Mouse (Mus musculus): ENCODE measurements at regions not wholly inside any gene's neighbourhood (a gene's known extent, or its start where the extent isn't known, plus 50 kb on each side); places are given as distances from the start of the nearest gene placed in this dataset.

GRCm38 (mm10) chr1:190532879-190533676 lies 362.6 kb upstream of the Prox1 start:
- no peaks in the 10 kb centered on the region for H3K27me3 ChIP-seq (ENCODE audit: control insufficient read depth, insufficient read depth, low read length, poor library complexity, severe bottlenecking)
- TF ChIP-seq EP300 (IDR thresholded peaks at IDR 0.05; ENCODE audit: insufficient read depth, low read depth, low read length) (no peak), CTCF (IDR thresholded peaks at IDR 0.05; ENCODE audit: low read depth, low read length) (no peak), POLR2A (IDR thresholded peaks at IDR 0.05; ENCODE audit: insufficient read depth, low read length) (no peak)
- no peaks in the 10 kb centered on the region for H3K9me3 ChIP-seq (replicated peaks; ENCODE audit: control insufficient read depth, insufficient read depth, low read length, poor library complexity, severe bottlenecking)
- H3K9ac ChIP-seq (ENCODE audit: low read depth, poor library complexity, severe bottlenecking) = no peak overlapping the region
- H3K36me3 ChIP-seq (ENCODE audit: control insufficient read depth, insufficient read depth, low read length, poor library complexity, severe bottlenecking) = no peaks in the 10 kb centered on the region
- H3K4me3 ChIP-seq (ENCODE audit: low read depth, low read length) = no peak overlapping the region
- H3K4me1 ChIP-seq (ENCODE audit: control insufficient read depth, insufficient read depth, low read length) = peaks cover 2% of the 10 kb centered on the region
- H3K27ac ChIP-seq (ENCODE audit: insufficient read depth, low read length) = no peak overlapping the region

GRCm38 (mm10) chr1:190531224-190531623 lies 360.7 kb upstream of the Prox1 start:
- Histone ChIP-seq H3K9ac (ENCODE audit: low read depth, poor library complexity, severe bottlenecking) (no peak overlapping the region), H3K4me1 (ENCODE audit: control insufficient read depth, insufficient read depth, low read length) (peaks cover 2% of the 10 kb centered on the region), H3K27ac (ENCODE audit: insufficient read depth, low read length) (no peak overlapping the region), H3K4me3 (ENCODE audit: low read depth, low read length) (no peak overlapping the region), H3K27me3 (ENCODE audit: control insufficient read depth, insufficient read depth, low read length, poor library complexity, severe bottlenecking) (no peaks in the 10 kb centered on the region), H3K36me3 (ENCODE audit: control insufficient read depth, insufficient read depth, low read length, poor library complexity, severe bottlenecking) (no peaks in the 10 kb centered on the region), H3K9me3 (replicated peaks; ENCODE audit: control insufficient read depth, insufficient read depth, low read length, poor library complexity, severe bottlenecking) (no peaks in the 10 kb centered on the region)
- TF ChIP-seq CTCF (IDR thresholded peaks at IDR 0.05; ENCODE audit: low read depth, low read length) = no peak
- no peak for TF ChIP-seq POLR2A (IDR thresholded peaks at IDR 0.05; ENCODE audit: insufficient read depth, low read length)
- no peak for TF ChIP-seq EP300 (IDR thresholded peaks at IDR 0.05; ENCODE audit: insufficient read depth, low read depth, low read length)

GRCm38 (mm10) chr1:190530079-190530478 lies 359.6 kb upstream of the Prox1 start:
- Histone ChIP-seq H3K4me1 (ENCODE audit: control insufficient read depth, insufficient read depth, low read length) (peaks cover 2% of the 10 kb centered on the region), H3K27ac (ENCODE audit: insufficient read depth, low read length) (no peak overlapping the region), H3K4me3 (ENCODE audit: low read depth, low read length) (no peak overlapping the region), H3K9me3 (replicated peaks; ENCODE audit: control insufficient read depth, insufficient read depth, low read length, poor library complexity, severe bottlenecking) (no peaks in the 10 kb centered on the region), H3K36me3 (ENCODE audit: control insufficient read depth, insufficient read depth, low read length, poor library complexity, severe bottlenecking) (no peaks in the 10 kb centered on the region), H3K9ac (ENCODE audit: low read depth, poor library complexity, severe bottlenecking) (no peak overlapping the region), H3K27me3 (ENCODE audit: control insufficient read depth, insufficient read depth, low read length, poor library complexity, severe bottlenecking) (no peaks in the 10 kb centered on the region)
- TF ChIP-seq CTCF (IDR thresholded peaks at IDR 0.05; ENCODE audit: low read depth, low read length) = no peak
- TF ChIP-seq POLR2A (IDR thresholded peaks at IDR 0.05; ENCODE audit: insufficient read depth, low read length) = no peak
- no peak for TF ChIP-seq EP300 (IDR thresholded peaks at IDR 0.05; ENCODE audit: insufficient read depth, low read depth, low read length)

- Histone ChIP-seq H3K9me3 (replicated peaks; ENCODE audit: control insufficient read depth, insufficient read depth, low read length, poor library complexity, severe bottlenecking) (no peaks in the 10 kb centered on the region), H3K27me3 (ENCODE audit: control insufficient read depth, insufficient read depth, low read length, poor library complexity, severe bottlenecking) (no peaks in the 10 kb centered on the region), H3K4me3 (ENCODE audit: low read depth, low read length) (no peak overlapping the region), H3K36me3 (ENCODE audit: control insufficient read depth, insufficient read depth, low read length, poor library complexity, severe bottlenecking) (no peaks in the 10 kb centered on the region), H3K27ac (ENCODE audit: insufficient read depth, low read length) (no peak overlapping the region), H3K4me1 (ENCODE audit: control insufficient read depth, insufficient read depth, low read length) (no peaks in the 10 kb centered on the region), H3K9ac (ENCODE audit: low read depth, poor library complexity, severe bottlenecking) (no peak overlapping the region)
- TF ChIP-seq CTCF (IDR thresholded peaks at IDR 0.05; ENCODE audit: low read depth, low read length) = no peak
- TF ChIP-seq POLR2A (IDR thresholded peaks at IDR 0.05; ENCODE audit: insufficient read depth, low read length) = no peak
- no peak for TF ChIP-seq EP300 (IDR thresholded peaks at IDR 0.05; ENCODE audit: insufficient read depth, low read depth, low read length)
These were observed 357.1 kb upstream of the Prox1 start for GRCm38 (mm10) chr1:190527545-190528137.

GRCm38 (mm10) chr1:190526634-190527033 lies 356.1 kb upstream of the Prox1 start:
- H3K27me3 ChIP-seq (ENCODE audit: control insufficient read depth, insufficient read depth, low read length, poor library complexity, severe bottlenecking) = no peaks in the 10 kb centered on the region
- no peak overlapping the region for H3K27ac ChIP-seq (ENCODE audit: insufficient read depth, low read length)
- TF ChIP-seq CTCF (IDR thresholded peaks at IDR 0.05; ENCODE audit: low read depth, low read length) (no peak), POLR2A (IDR thresholded peaks at IDR 0.05; ENCODE audit: insufficient read depth, low read length) (no peak), EP300 (IDR thresholded peaks at IDR 0.05; ENCODE audit: insufficient read depth, low read depth, low read length) (no peak)

GRCm38 (mm10) chr1:190526046-190526445 lies 355.5 kb upstream of the Prox1 start:
- H3K27me3 ChIP-seq (ENCODE audit: control insufficient read depth, insufficient read depth, low read length, poor library complexity, severe bottlenecking) = no peaks in the 10 kb centered on the region
- H3K4me3 ChIP-seq (ENCODE audit: low read depth, low read length) = no peak overlapping the region
- H3K9me3 ChIP-seq (replicated peaks; ENCODE audit: control insufficient read depth, insufficient read depth, low read length, poor library complexity, severe bottlenecking) = no peaks in the 10 kb centered on the region
- TF ChIP-seq EP300 (IDR thresholded peaks at IDR 0.05; ENCODE audit: insufficient read depth, low read depth, low read length) = no peak
- TF ChIP-seq POLR2A (IDR thresholded peaks at IDR 0.05; ENCODE audit: insufficient read depth, low read length) = no peak
- H3K27ac ChIP-seq (ENCODE audit: insufficient read depth, low read length) = no peak overlapping the region
- H3K9ac ChIP-seq (ENCODE audit: low read depth, poor library complexity, severe bottlenecking) = no peak overlapping the region
- H3K36me3 ChIP-seq (ENCODE audit: control insufficient read depth, insufficient read depth, low read length, poor library complexity, severe bottlenecking) = no peaks in the 10 kb centered on the region
- no peaks in the 10 kb centered on the region for H3K4me1 ChIP-seq (ENCODE audit: control insufficient read depth, insufficient read depth, low read length)

More at GRCm38 (mm10) chr1:190526634-190527033, 356.1 kb upstream of the Prox1 start:
- H3K4me3 ChIP-seq (ENCODE audit: low read depth, low read length) = no peak overlapping the region
- no peaks in the 10 kb centered on the region for H3K9me3 ChIP-seq (replicated peaks; ENCODE audit: control insufficient read depth, insufficient read depth, low read length, poor library complexity, severe bottlenecking)
- H3K4me1 ChIP-seq (ENCODE audit: control insufficient read depth, insufficient read depth, low read length) = no peaks in the 10 kb centered on the region
- H3K9ac ChIP-seq (ENCODE audit: low read depth, poor library complexity, severe bottlenecking) = no peak overlapping the region
- H3K36me3 ChIP-seq (ENCODE audit: control insufficient read depth, insufficient read depth, low read length, poor library complexity, severe bottlenecking) = no peaks in the 10 kb centered on the region

Data from ES-Bruce4 (cell line).